Comparison of ENCODE assay signal across 11 mouse cellular contexts in the genomic region with DNA sequence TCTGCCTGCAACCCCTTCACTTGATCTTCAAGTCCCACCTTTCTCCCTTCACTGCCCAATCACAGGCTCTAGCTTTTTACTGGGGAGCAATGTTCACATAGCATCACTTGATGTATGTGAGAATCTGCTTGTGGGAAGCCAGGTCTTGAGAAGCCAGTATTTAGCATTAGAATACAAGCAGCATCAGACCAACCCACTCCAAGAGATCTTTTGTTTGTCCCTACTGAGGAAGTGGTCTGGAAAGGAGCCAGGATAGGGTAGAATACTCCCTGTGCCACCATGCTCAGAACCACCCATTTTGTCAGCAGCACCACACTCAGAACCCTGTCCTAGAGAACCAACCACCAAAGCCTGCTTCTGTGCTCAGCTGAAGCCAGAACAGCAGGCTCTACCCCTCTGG. TPM values are rescaled to one million over a fixed set of nuclear protein-coding genes. Genes with fewer than 3 reads are reported as not detected.
DNase-seq lines count a peak whose midpoint lies in the region; ATAC-seq and TF ChIP-seq lines count a peak whose summit lies in the region.
"Had no signal": no experiment of that assay in that cellular context is flagged by ENCODE, and none has a peak within 500 bp of the region (broad histone marks: within the 10 kb centered on the region; RNA-seq: fewer than 3 reads in every experiment).

No protein-coding gene starts in this region.

- no peak overlapping the region for H3K9ac ChIP-seq in lung, embryonic 14.5 days
- no peak overlapping the region for H3K9ac ChIP-seq in lung, embryonic 16.5 days (ENCODE audit: low read length)
- no peak overlapping the region for H3K9ac ChIP-seq in neural tube, embryonic 13.5 days

- peak; percentile 56 for DNase-seq in lung, embryonic 14.5 days
- DNase-seq in lung, adult 2 months = no peak
- DNase-seq in R1 (ENCODE audit: low read depth, low spot score) = peak; percentile 88
- DNase-seq in spleen, adult 18-20 months = no peak
- DNase-seq in cerebellum, postnatal 25 days = no peak
- DNase-seq: adrenal gland, postnatal 14 days; cerebellum, postnatal 10 days had no signal

- no peaks in the 10 kb centered on the region for H3K9me3 ChIP-seq in lung, embryonic 14.5 days (ENCODE audit: low read depth, low read length)
- no peaks in the 10 kb centered on the region for H3K9me3 ChIP-seq in lung, embryonic 16.5 days (ENCODE audit: control insufficient read depth, low read length)
- H3K9me3 ChIP-seq in neural tube, embryonic 13.5 days = no peaks in the 10 kb centered on the region

- no peak overlapping the region for H3K4me2 ChIP-seq in lung, embryonic 14.5 days
- no peak overlapping the region for H3K4me2 ChIP-seq in lung, embryonic 16.5 days (ENCODE audit: low read depth, low read length)
- no peak overlapping the region for H3K4me2 ChIP-seq in neural tube, embryonic 13.5 days

- no peaks in the 10 kb centered on the region for H3K27me3 ChIP-seq in lung, embryonic 14.5 days (ENCODE audit: insufficient read depth, low read length)
- no peaks in the 10 kb centered on the region for H3K27me3 ChIP-seq in lung, embryonic 16.5 days (ENCODE audit: control insufficient read depth, insufficient read depth, low read depth, low read length)
- no peaks in the 10 kb centered on the region for H3K27me3 ChIP-seq in neural tube, embryonic 13.5 days
- H3K27me3 ChIP-seq: CH12.LX had no signal

- no peak for TF ChIP-seq CTCF in lung, embryonic 14.5 days (IDR thresholded peaks at IDR 0.05; ENCODE audit: low read depth)
- TF ChIP-seq CTCF in lung, adult 2 months (IDR thresholded peaks at IDR 0.05; ENCODE audit: insufficient read depth, low read length) = no peak

- no peak for TF ChIP-seq POLR2A in lung, adult 2 months (IDR thresholded peaks at IDR 0.05; ENCODE audit: borderline replicate concordance, extremely low read depth, low read depth, low read length)

- peaks cover 11% of the 10 kb centered on the region; the same call in 1 of the 2 replicates for H3K36me3 ChIP-seq in lung, embryonic 14.5 days (ENCODE audit: insufficient read depth)
- H3K36me3 ChIP-seq in lung, embryonic 16.5 days (ENCODE audit: control insufficient read depth, insufficient read depth, low read length) = peaks cover 2% of the 10 kb centered on the region; the same call in 1 of the 2 replicates
- peaks cover 33% of the 10 kb centered on the region for H3K36me3 ChIP-seq in neural tube, embryonic 13.5 days

- H3K4me3 ChIP-seq in lung, embryonic 14.5 days (ENCODE audit: low read depth, low read length) = no peak overlapping the region
- H3K4me3 ChIP-seq in lung, adult 2 months (replicated peaks; ENCODE audit: extremely low read depth, low read depth, low read length) = no peak overlapping the region
- no peak overlapping the region for H3K4me3 ChIP-seq in lung, embryonic 16.5 days (ENCODE audit: low read length)
- no peak overlapping the region for H3K4me3 ChIP-seq in neural tube, embryonic 13.5 days

- H3K4me1 ChIP-seq in lung, embryonic 14.5 days (ENCODE audit: insufficient read depth) = peaks cover 11% of the 10 kb centered on the region; the same call in 1 of the 2 replicates
- peaks cover 9% of the 10 kb centered on the region for H3K4me1 ChIP-seq in lung, adult 2 months (ENCODE audit: control insufficient read depth, insufficient read depth, low read length)
- peaks cover 18% of the 10 kb centered on the region for H3K4me1 ChIP-seq in lung, embryonic 16.5 days (replicated peaks; ENCODE audit: control insufficient read depth, insufficient read depth, low read length)
- 0 out of 2 replicates have a peak, but pooled peaks cover 3% of the 10 kb centered on the region for H3K4me1 ChIP-seq in neural tube, embryonic 13.5 days (replicated peaks)

- peak; percentile 21; the same call in 1 of the 2 replicates for ATAC-seq in lung, embryonic 14.5 days (ENCODE audit: insufficient read depth)
- ATAC-seq in lung, embryonic 16.5 days (ENCODE audit: low read depth) = peak; percentile 47; the same call in 1 of the 2 replicates
- ATAC-seq in neural tube, embryonic 13.5 days (ENCODE audit: low read depth) = peak; percentile 72

- H3K27ac ChIP-seq in lung, embryonic 14.5 days (ENCODE audit: low read depth) = peak overlapping the region; percentile 83; the same call in 1 of the 2 replicates
- H3K27ac ChIP-seq in lung, embryonic 16.5 days (ENCODE audit: low read length) = peak overlapping the region; percentile 83; the same call in 1 of the 2 replicates
- no peak overlapping the region for H3K27ac ChIP-seq in neural tube, embryonic 13.5 days (replicated peaks)
- H3K27ac ChIP-seq: kidney, postnatal 0 days had no signal

RNA-seq across cellular contexts. Expression of gene Limd1, which starts 47.5 kb away (rescaled TPM):
- 68.2 and 69.7 TPM in 2 replicates for polyA plus RNA-seq in lung, embryonic 14.5 days (2014; fragmentation: Nextera tagmentation; extraction: Ambion mirVana)
- 42.0 and 73.5 TPM in 2 replicates for polyA plus RNA-seq in lung, adult 2 months (2012; rRNA removed)
- polyA plus RNA-seq in lung, embryonic 16.5 days (2015; fragmentation: Nextera tagmentation; extraction: Ambion mirVana) = 57.3 and 61.5 TPM in 2 replicates
- 16.2 and 20.0 TPM in 2 replicates for polyA plus RNA-seq in neural tube, embryonic 13.5 days (2015; fragmentation: Nextera tagmentation; extraction: Ambion mirVana)

Comparison
In these comparisons a context has a peak if more than half of its experiments do, and no peak if none do; other contexts are left out.
1. DNase-seq: peak in lung, embryonic 14.5 days (single experiment) and R1 (single experiment); none in lung, adult 2 months (single experiment), spleen, adult 18-20 months (0 of 2) and cerebellum, postnatal 25 days (0 of 2).
2. ATAC-seq: peak in every context shown above with its lines; median percentile 72 in neural tube, embryonic 13.5 days; 47 in lung, embryonic 16.5 days; 21 in lung, embryonic 14.5 days.